Mouse (Mus musculus) testis, adult 2 months (tissue): ENCODE data around the gene Wdr81.

Experiments used
- CTCF ChIP-seq: fragments of 200-500 bp; IDR thresholded peaks from 2 replicates; pipeline ENCODE4 v1.5.1; 2012; ENCODE audit warnings: low read depth, mild to moderate bottlenecking, inconsistent platforms, low read length, moderate library complexity; ENCODE audit not compliant: control insufficient read depth, insufficient read depth, insufficient replicate concordance
- POLR2A ChIP-seq: fragments of 200-500 bp; IDR thresholded peaks from 2 replicates; pipeline ENCODE4 v1.6.1; 2012; ENCODE audit warnings: low read depth, mild to moderate bottlenecking, inconsistent platforms, low read length, moderate library complexity; ENCODE audit not compliant: control insufficient read depth

DNA sequence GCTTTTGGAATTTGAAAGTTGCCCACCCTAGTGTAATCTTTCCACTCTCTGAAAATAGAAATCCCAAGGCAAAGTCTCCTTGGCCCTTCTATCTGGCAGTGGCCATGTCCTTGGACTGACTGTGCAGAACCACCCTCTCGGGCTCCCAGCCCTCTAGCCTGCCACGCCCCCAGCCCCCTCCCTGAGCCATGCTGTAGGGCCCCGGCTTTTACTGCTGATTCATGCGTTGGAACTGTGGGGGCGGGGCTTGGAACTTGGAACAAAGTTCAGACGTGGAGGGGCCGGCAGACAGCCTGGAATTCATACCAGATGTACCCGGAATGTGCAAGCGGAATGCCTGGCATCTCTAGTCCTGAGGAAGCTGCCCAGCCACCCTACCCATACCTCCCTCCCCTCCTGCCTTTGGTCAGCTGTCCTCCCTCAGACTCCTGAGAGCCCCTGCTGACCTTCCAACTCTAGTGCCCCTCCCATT, 8.4 kb upstream of the Wdr81 start:
- no peak for TF ChIP-seq CTCF
- 0 out of 2 replicates have a peak, but pooled peaks have one; percentile 31 for TF ChIP-seq POLR2A
